Mouse (Mus musculus) c-Kit-positive CD71-positive TER-119-positive erythroid progenitor cells, embryonic 14.5 days (primary cell): ENCODE results near the gene Ctr9.
A peak's percentile ranks its signal among the peaks of the same experiment; 100 is the strongest.

Experiments
- DNase-seq: peaks from one replicate; pipeline ENCODE4 v3.0.0-alpha.2; 2013; ENCODE audit warnings: low spot score

Gene Ctr9

GRCm38 (mm10) chr7:111028281-111029045 is at the start of gene Ctr9:
Gene Ctr9 (plus strand): TSS chr7:111028951.
- peak; percentile 93 for DNase-seq

- no peak for DNase-seq
Measured at GRCm38 (mm10) chr7:110981036-110981435, 47.7 kb upstream of the Ctr9 start.

- no peak for DNase-seq
Measured at GRCm38 (mm10) chr7:110982053-110982705, 46.6 kb upstream of the Ctr9 start, which contains the start of gene Mrvi1. Gene Mrvi1 (minus strand): TSS chr7:110982461.

- DNase-seq = peak; percentile 60
Measured at GRCm38 (mm10) chr7:110982764-110983163, 46.0 kb upstream of the Ctr9 start.

DNA sequence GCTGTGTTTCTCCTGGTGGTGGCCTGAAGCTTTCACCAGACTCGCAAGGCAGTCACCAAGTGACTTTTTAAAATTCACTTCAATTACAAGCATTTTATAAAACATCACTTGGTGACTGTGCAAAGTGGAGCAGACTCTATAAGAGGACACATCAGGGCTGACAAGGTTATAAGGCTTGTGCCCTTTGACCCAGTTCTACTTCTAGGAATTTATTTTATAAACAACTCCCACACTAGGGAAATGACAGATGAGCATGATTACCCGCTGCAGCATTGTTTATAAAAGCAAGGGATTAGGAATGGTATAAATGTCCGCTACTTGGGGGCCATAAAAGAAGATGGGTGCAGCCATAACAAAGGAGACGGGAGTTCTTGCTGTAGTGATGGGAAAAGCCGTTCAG is 45.1 kb upstream of the Ctr9 start:
- DNase-seq = no peak

DNA sequence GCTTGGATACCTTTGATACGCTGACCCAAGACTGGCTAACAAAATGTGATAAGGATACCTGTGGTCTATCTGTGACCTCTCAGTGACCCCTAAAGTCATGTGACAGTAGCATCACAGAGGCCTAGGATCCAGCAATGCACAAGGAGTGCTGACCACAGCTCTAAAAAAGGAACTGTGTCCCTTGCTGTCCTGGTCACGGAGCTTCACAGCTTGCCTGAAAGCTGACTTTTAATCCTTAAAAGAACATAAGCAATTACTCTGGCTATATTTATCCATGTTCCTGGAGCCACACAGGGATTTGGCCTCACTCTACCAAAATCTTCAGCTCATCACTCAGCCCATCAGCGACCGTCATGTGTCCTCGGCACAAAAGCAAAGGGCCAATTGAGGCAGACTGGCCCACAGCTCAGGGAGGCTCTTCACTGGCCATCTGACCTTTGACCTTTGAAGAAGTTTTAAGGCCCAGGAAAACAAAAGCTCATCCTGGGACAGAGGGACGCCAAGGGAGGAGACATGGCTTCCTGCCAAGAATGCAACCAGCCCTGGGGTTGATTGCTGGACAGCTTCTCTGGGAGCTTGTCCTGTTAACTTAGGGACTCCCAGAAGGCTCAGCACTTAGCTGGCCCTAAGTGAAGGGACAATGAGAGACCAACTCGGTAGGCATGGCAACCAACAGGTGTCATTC is 43.0 kb upstream of the Ctr9 start:
- no peak for DNase-seq

DNA sequence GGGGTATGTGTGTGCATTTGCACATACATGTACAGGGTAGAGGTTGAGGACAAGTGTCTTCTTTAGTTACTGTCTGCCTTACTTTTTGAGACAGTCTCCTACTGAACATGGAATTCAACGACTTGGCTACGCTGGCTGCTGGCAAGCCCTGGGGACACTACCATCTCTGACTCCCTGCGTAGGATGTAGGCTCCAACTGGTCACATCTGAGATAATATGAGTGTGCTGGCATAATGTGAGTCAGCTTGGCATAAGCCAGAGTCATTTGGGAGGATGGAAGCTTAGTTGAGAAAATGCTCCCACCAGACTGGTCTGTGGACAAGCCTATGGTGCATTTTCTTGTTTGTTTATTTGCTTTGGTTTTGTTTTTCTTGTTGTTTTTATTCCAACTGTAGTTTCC is 40.7 kb upstream of the Ctr9 start:
- DNase-seq = no peak

GRCm38 (mm10) chr7:110989286-110989879 is 39.4 kb upstream of the Ctr9 start:
- no peak for DNase-seq

- DNase-seq = no peak
Measured at GRCm38 (mm10) chr7:110990356-110991220, 38.2 kb upstream of the Ctr9 start.

DNA sequence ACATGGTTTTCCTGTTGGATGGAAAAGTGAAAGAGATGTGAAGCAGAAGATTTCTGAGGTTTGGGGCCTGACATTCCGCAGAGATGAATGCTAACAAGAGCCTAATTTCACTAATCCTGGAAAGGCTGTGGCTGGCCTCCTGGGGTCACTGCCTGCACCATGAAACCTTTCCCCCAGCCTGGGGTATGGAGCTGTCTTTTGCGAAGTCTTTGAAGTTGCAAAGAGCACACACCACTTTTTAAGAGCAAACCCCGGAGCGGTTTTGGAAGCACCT is 37.6 kb upstream of the Ctr9 start:
- no peak for DNase-seq

DNA sequence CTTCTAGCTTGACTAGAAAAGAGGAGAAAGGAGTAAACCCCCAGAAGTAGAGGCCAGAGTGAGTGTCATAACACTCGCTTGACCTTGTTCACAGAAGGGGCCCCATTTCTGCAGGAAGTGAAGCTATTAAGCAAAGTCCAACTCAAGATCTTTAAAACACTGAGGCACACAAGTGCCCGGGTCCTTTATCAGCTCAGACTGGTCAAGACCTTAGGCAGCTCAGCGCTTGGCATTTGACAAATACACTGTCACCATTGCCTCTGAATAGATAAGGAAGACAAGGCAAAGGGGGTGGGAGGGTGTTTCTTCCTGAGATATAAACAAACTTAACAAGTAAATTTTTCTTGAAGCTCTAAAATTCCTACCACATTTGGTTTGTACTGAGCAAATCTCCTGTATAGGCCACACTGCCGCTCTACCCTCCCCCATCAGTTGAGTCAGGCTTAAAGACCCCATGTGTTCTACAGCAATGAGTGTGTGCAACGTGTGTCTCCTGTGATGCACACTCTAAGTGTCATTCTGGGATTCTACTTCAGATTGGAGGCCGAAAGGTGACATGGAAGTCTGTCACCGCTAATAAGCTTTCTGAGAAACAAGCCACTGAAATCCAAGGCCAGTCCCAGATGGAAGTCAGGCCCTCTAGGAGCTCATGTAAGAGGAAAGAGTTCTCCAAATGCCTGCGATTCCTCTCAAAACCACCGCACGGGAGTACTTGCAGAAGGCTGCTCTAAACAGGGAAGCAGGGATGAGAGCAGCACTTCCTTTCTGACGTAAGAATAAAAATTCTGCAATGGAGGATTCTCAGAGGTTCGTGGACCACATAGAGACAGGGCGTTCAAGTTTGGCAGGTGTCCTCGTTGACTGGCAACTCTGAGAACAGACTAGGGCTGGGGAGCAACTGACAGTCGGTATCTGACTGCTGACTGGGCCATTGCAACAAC is 29.6 kb upstream of the Ctr9 start:
- peak; percentile 45 for DNase-seq

- DNase-seq = peak; percentile 85
Measured at GRCm38 (mm10) chr7:111004136-111004840, 24.5 kb upstream of the Ctr9 start.

GRCm38 (mm10) chr7:111014039-111014605 is 14.6 kb upstream of the Ctr9 start:
- no peak for DNase-seq

DNA sequence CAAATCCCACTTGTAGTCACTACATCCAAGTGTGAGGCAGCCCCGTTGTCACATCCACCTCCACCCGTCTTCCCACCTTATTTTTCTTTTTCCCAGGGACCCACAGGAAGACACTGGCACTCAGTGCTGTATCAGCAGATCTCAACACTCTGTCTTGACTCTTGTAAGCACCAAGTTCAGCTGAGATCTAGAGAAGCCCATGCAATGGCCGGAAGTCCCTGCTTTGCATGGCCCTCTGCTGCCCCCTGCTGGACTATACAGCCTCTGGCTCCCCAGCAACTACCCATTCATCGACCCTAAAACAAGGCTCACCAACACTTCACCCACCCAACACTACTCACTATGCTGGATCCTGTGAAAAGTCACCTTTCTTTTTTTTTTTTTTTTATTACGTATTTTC is 13.9 kb upstream of the Ctr9 start:
- DNase-seq = peak; percentile 84

- no peak for DNase-seq
Measured at GRCm38 (mm10) chr7:111015731-111016130, 13.0 kb upstream of the Ctr9 start.

- DNase-seq = no peak
Measured at GRCm38 (mm10) chr7:111016921-111017320, 11.8 kb upstream of the Ctr9 start.

DNA sequence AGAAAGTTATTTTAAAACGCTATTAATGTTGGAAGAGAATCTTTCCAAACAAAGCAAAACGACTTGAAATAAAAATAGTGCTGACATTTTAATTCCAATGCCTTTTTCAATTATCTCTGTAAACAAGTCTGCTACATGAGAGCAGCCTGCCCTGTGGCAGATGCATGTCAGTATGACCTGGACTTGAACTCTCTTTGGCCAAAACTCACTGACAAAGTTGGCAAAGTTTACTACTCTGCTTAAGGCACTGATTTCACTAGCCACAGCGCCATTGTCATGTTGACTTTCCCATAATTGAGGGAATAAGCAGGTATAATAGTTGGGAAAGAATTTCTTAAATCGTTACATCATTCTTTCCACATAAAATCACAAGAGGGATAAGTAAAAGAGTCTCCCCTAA is 7.9 kb upstream of the Ctr9 start:
- no peak for DNase-seq

DNA sequence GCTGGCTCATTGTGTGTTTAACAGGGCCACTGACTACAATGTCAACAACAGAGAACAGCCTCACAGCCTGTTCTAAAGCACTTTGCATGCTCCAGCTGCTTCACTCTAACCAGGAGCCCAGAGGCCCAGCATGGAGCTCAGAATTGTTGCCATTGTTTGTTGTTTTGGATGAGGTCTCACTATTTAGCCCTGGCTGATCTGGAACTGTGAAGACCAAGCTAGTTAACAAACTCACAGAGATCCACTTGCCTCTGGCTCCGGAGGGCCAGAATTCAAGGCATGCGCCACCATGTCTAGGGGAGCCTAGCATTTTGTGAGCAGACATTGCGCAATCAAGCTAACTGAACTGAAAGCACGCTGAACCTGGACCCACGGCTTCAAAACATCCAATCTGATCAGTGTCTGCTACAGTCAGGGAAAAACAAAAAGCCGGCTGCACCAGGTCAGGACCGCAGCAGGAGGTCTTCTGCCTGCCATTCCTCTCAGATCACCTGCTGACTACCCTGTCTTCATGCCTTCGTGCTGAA is 4.6 kb upstream of the Ctr9 start:
- no peak for DNase-seq

DNA sequence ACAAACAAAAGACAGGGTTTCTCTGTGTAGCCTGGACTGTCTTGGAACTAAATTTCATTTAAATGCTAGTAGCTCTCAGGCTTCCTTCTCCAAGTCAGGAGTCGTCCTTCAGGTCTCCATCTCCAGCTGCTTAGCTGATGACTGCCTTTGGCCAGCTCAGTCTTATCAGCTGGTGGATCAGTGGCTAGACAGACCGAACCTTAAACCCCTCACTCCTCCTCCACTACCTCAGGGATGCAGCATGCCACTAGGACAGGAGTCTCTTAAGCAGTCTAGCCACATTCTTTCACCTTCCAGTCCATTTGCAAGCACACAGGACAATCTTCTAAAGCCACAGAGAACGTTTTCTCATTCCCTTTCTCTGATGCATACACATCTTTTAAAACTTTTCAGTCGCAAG is 3.8 kb upstream of the Ctr9 start:
- no peak for DNase-seq
